11 mouse cellular contexts compared by ENCODE assay signal in the genomic region with DNA sequence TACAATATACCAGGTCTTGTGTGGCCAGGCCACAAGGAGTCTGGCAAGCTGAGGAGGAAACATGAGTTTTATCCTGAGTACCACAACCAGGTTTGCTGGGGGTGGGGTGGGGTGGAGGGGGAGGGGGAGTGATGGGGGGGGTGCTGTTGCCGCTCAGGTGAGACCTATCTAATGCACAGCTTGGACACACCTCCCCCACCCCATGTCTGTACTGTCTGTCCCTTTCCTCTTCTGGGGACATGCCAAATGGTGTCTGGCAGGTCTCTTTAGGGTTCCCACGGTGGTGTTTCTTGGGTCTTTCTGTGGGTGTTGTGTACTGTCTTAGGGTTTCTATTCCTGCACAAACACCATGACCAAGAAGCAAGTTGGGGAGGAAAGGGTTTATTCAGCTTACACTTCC. TPM values are rescaled to one million over a fixed set of nuclear protein-coding genes. Genes with fewer than 3 reads are reported as not detected.
DNase-seq lines count a peak whose midpoint lies in the region; ATAC-seq lines count a peak whose summit lies in the region.
"Had no signal": no experiment of that assay in that cellular context is flagged by ENCODE, and none has a peak within 500 bp of the region (broad histone marks: within the 10 kb centered on the region; RNA-seq: fewer than 3 reads in every experiment).

No protein-coding gene starts in this region.

- H3K27ac ChIP-seq in forebrain, embryonic 14.5 days (ENCODE audit: low read depth, low read length): peak overlapping the region; percentile 30; the same call in 1 of the 2 replicates
- H3K27ac ChIP-seq in forebrain, embryonic 11.5 days (ENCODE audit: low read depth, low read length): no peak overlapping the region
- peak overlapping the region; percentile 99 for H3K27ac ChIP-seq in liver, embryonic 12.5 days
- no peak overlapping the region for H3K27ac ChIP-seq in liver, embryonic 11.5 days (ENCODE audit: low read depth, low read length)
- H3K27ac ChIP-seq in hindbrain, embryonic 15.5 days (replicated peaks): peak overlapping the region; percentile 62; the same call in 1 of the 2 replicates
- peak overlapping the region; percentile 37; the same call in 1 of the 2 replicates for H3K27ac ChIP-seq in neural tube, embryonic 15.5 days (replicated peaks)
- H3K27ac ChIP-seq: heart, adult 2 months; lung, embryonic 15.5 days had no signal

- DNase-seq in forebrain, embryonic 14.5 days (ENCODE audit: low spot score): no peak
- DNase-seq in forebrain, embryonic 11.5 days (ENCODE audit: low spot score): no peak
- no peak for DNase-seq in liver, embryonic 11.5 days (ENCODE audit: low spot score)
- DNase-seq in right cerebral cortex, postnatal 25 days: no peak
- DNase-seq: thymus, adult 18-20 months had no signal

- H3K4me2 ChIP-seq in forebrain, embryonic 14.5 days (ENCODE audit: low read length): no peak overlapping the region
- H3K4me2 ChIP-seq in forebrain, embryonic 11.5 days (ENCODE audit: low read depth, low read length, severe bottlenecking): no peak overlapping the region
- H3K4me2 ChIP-seq in liver, embryonic 12.5 days: peak overlapping the region; percentile 89; the same call in 1 of the 2 replicates
- no peak overlapping the region for H3K4me2 ChIP-seq in liver, embryonic 11.5 days
- no peak overlapping the region for H3K4me2 ChIP-seq in hindbrain, embryonic 15.5 days
- H3K4me2 ChIP-seq in neural tube, embryonic 15.5 days: no peak overlapping the region
- H3K4me2 ChIP-seq: lung, embryonic 15.5 days had no signal

- peaks cover 35% of the 10 kb centered on the region for H3K4me1 ChIP-seq in forebrain, embryonic 14.5 days (ENCODE audit: control insufficient read depth, insufficient read depth, low read length)
- peaks cover 6% of the 10 kb centered on the region; the same call in 1 of the 2 replicates for H3K4me1 ChIP-seq in forebrain, embryonic 11.5 days (replicated peaks; ENCODE audit: control insufficient read depth, insufficient read depth, low read length)
- H3K4me1 ChIP-seq in liver, embryonic 12.5 days: peaks cover 97% of the 10 kb centered on the region
- peaks cover 75% of the 10 kb centered on the region for H3K4me1 ChIP-seq in liver, embryonic 11.5 days (replicated peaks; ENCODE audit: control insufficient read depth, insufficient read depth, low read length)
- H3K4me1 ChIP-seq in hindbrain, embryonic 15.5 days (replicated peaks): peaks cover 61% of the 10 kb centered on the region
- peaks cover 69% of the 10 kb centered on the region for H3K4me1 ChIP-seq in neural tube, embryonic 15.5 days

- no peak for ATAC-seq in forebrain, embryonic 14.5 days
- ATAC-seq in forebrain, embryonic 11.5 days (replicated peaks; ENCODE audit: low FRiP score): no peak
- no peak for ATAC-seq in liver, embryonic 12.5 days
- ATAC-seq in liver, embryonic 11.5 days (replicated peaks; ENCODE audit: low FRiP score): no peak
- ATAC-seq in hindbrain, embryonic 15.5 days (ENCODE audit: low FRiP score, low read depth): no peak
- ATAC-seq in neural tube, embryonic 15.5 days (ENCODE audit: low FRiP score): no peak

- no peaks in the 10 kb centered on the region for H3K27me3 ChIP-seq in forebrain, embryonic 14.5 days (replicated peaks; ENCODE audit: control insufficient read depth, insufficient read depth, low read length)
- no peaks in the 10 kb centered on the region for H3K27me3 ChIP-seq in forebrain, embryonic 11.5 days (ENCODE audit: control insufficient read depth, insufficient read depth, low read length)
- no peaks in the 10 kb centered on the region for H3K27me3 ChIP-seq in liver, embryonic 12.5 days (replicated peaks)
- H3K27me3 ChIP-seq in liver, embryonic 11.5 days (replicated peaks; ENCODE audit: control insufficient read depth, insufficient read depth, low read length): no peaks in the 10 kb centered on the region
- no peaks in the 10 kb centered on the region for H3K27me3 ChIP-seq in hindbrain, embryonic 15.5 days
- no peaks in the 10 kb centered on the region for H3K27me3 ChIP-seq in neural tube, embryonic 15.5 days (replicated peaks)
- H3K27me3 ChIP-seq: lung, embryonic 15.5 days had no signal

- WGBS in forebrain, embryonic 14.5 days: 73% methylated on average over 2 of the region's 2 CpGs
- WGBS in forebrain, embryonic 11.5 days: 89% methylated on average over 2 of the region's 2 CpGs
- 74% methylated on average over 2 of the region's 2 CpGs for WGBS in liver, embryonic 12.5 days (ENCODE audit: insufficient replicate concordance)
- 74% methylated on average over 2 of the region's 2 CpGs for WGBS in liver, embryonic 11.5 days
- WGBS in hindbrain, embryonic 15.5 days: 79% methylated on average over 2 of the region's 2 CpGs
- 73% methylated on average over 2 of the region's 2 CpGs for WGBS in neural tube, embryonic 15.5 days

- no peak overlapping the region for H3K9ac ChIP-seq in forebrain, embryonic 14.5 days (ENCODE audit: low read length)
- H3K9ac ChIP-seq in forebrain, embryonic 11.5 days (ENCODE audit: low read length): no peak overlapping the region
- H3K9ac ChIP-seq in liver, embryonic 12.5 days: 0 out of 2 replicates have a peak overlapping the region, but pooled peaks have one; percentile 71
- H3K9ac ChIP-seq in liver, embryonic 11.5 days (ENCODE audit: low read depth, low read length): no peak overlapping the region
- H3K9ac ChIP-seq in hindbrain, embryonic 15.5 days: no peak overlapping the region
- no peak overlapping the region for H3K9ac ChIP-seq in neural tube, embryonic 15.5 days (replicated peaks)
- H3K9ac ChIP-seq: lung, embryonic 15.5 days had no signal

- H3K4me3 ChIP-seq in forebrain, embryonic 14.5 days (ENCODE audit: low read depth, low read length): no peak overlapping the region
- no peak overlapping the region for H3K4me3 ChIP-seq in forebrain, embryonic 11.5 days (ENCODE audit: low read depth, low read length)
- no peak overlapping the region for H3K4me3 ChIP-seq in liver, embryonic 12.5 days
- no peak overlapping the region for H3K4me3 ChIP-seq in liver, embryonic 11.5 days (ENCODE audit: low read depth, low read length)
- no peak overlapping the region for H3K4me3 ChIP-seq in hindbrain, embryonic 15.5 days
- H3K4me3 ChIP-seq in neural tube, embryonic 15.5 days (replicated peaks): no peak overlapping the region
- H3K4me3 ChIP-seq: erythroblast, embryonic 14.5 days; heart, adult 2 months; lung, embryonic 15.5 days had no signal

- peaks cover 2% of the 10 kb centered on the region; the same call in 1 of the 2 replicates for H3K36me3 ChIP-seq in forebrain, embryonic 14.5 days (ENCODE audit: control insufficient read depth, insufficient read depth, low read length)
- no peaks in the 10 kb centered on the region for H3K36me3 ChIP-seq in forebrain, embryonic 11.5 days (ENCODE audit: control insufficient read depth, insufficient read depth, low read length)
- peaks cover 31% of the 10 kb centered on the region for H3K36me3 ChIP-seq in liver, embryonic 12.5 days
- no peaks in the 10 kb centered on the region for H3K36me3 ChIP-seq in liver, embryonic 11.5 days (ENCODE audit: control insufficient read depth, insufficient read depth, low read length)
- H3K36me3 ChIP-seq in hindbrain, embryonic 15.5 days: no peaks in the 10 kb centered on the region
- peaks cover 4% of the 10 kb centered on the region; the same call in 1 of the 2 replicates for H3K36me3 ChIP-seq in neural tube, embryonic 15.5 days
- H3K36me3 ChIP-seq: lung, embryonic 15.5 days had no signal

- no peaks in the 10 kb centered on the region for H3K9me3 ChIP-seq in forebrain, embryonic 14.5 days (replicated peaks; ENCODE audit: control insufficient read depth, low read length)
- H3K9me3 ChIP-seq in forebrain, embryonic 11.5 days (ENCODE audit: control insufficient read depth, low read length): no peaks in the 10 kb centered on the region
- H3K9me3 ChIP-seq in liver, embryonic 12.5 days (replicated peaks): no peaks in the 10 kb centered on the region
- H3K9me3 ChIP-seq in liver, embryonic 11.5 days (ENCODE audit: control insufficient read depth, low read length): no peaks in the 10 kb centered on the region
- H3K9me3 ChIP-seq in hindbrain, embryonic 15.5 days: no peaks in the 10 kb centered on the region
- no peaks in the 10 kb centered on the region for H3K9me3 ChIP-seq in neural tube, embryonic 15.5 days (replicated peaks)
- H3K9me3 ChIP-seq: lung, embryonic 15.5 days had no signal

RNA-seq across cellular contexts. Expression of a gene that starts 4.5 kb away (rescaled TPM):
- polyA plus RNA-seq in forebrain, embryonic 14.5 days (2014; fragmentation: Nextera tagmentation; extraction: Ambion mirVana): 24.5 and 26.1 TPM in 2 replicates
- 12.5 and 14.5 TPM in 2 replicates for polyA plus RNA-seq in forebrain, embryonic 11.5 days (2014; fragmentation: Nextera tagmentation; extraction: Ambion mirVana)
- polyA plus RNA-seq in liver, embryonic 12.5 days (2016; fragmentation: Nextera tagmentation; extraction: Ambion mirVana): 6.0 and 7.5 TPM in 2 replicates
- polyA plus RNA-seq in liver, embryonic 11.5 days (2014; fragmentation: Nextera tagmentation; extraction: Ambion mirVana): 7.1 and 7.2 TPM in 2 replicates
- 43.4 and 44.4 TPM in 2 replicates for polyA plus RNA-seq in hindbrain, embryonic 15.5 days (2015; fragmentation: Nextera tagmentation; extraction: Ambion mirVana)
- 41.7 and 51.5 TPM in 2 replicates for polyA plus RNA-seq in neural tube, embryonic 15.5 days (2015; fragmentation: Nextera tagmentation; extraction: Ambion mirVana)

RNA-seq across cellular contexts. Expression of a gene that starts 44.3 kb away (rescaled TPM):
- 13.9 and 15.6 TPM in 2 replicates for polyA plus RNA-seq in forebrain, embryonic 14.5 days (2014; fragmentation: Nextera tagmentation; extraction: Ambion mirVana)
- 31.9 and 37.4 TPM in 2 replicates for polyA plus RNA-seq in forebrain, embryonic 11.5 days (2014; fragmentation: Nextera tagmentation; extraction: Ambion mirVana)
- 54.0 and 55.6 TPM in 2 replicates for polyA plus RNA-seq in liver, embryonic 12.5 days (2016; fragmentation: Nextera tagmentation; extraction: Ambion mirVana)
- 53.5 and 58.3 TPM in 2 replicates for polyA plus RNA-seq in liver, embryonic 11.5 days (2014; fragmentation: Nextera tagmentation; extraction: Ambion mirVana)
- polyA plus RNA-seq in hindbrain, embryonic 15.5 days (2015; fragmentation: Nextera tagmentation; extraction: Ambion mirVana): 17.0 and 21.2 TPM in 2 replicates
- 15.4 and 18.4 TPM in 2 replicates for polyA plus RNA-seq in neural tube, embryonic 15.5 days (2015; fragmentation: Nextera tagmentation; extraction: Ambion mirVana)

RNA-seq across cellular contexts. Expression of a gene that starts 51.3 kb away (rescaled TPM):
- polyA plus RNA-seq in forebrain, embryonic 14.5 days (2014; fragmentation: Nextera tagmentation; extraction: Ambion mirVana): 7.3 and 12.8 TPM in 2 replicates
- polyA plus RNA-seq in forebrain, embryonic 11.5 days (2014; fragmentation: Nextera tagmentation; extraction: Ambion mirVana): 38.9 and 42.4 TPM in 2 replicates
- polyA plus RNA-seq in liver, embryonic 12.5 days (2016; fragmentation: Nextera tagmentation; extraction: Ambion mirVana): 15.9 and 17.0 TPM in 2 replicates
- 33.3 and 36.3 TPM in 2 replicates for polyA plus RNA-seq in liver, embryonic 11.5 days (2014; fragmentation: Nextera tagmentation; extraction: Ambion mirVana)
- polyA plus RNA-seq in hindbrain, embryonic 15.5 days (2015; fragmentation: Nextera tagmentation; extraction: Ambion mirVana): 28.7 and 29.0 TPM in 2 replicates
- 33.7 and 47.7 TPM in 2 replicates for polyA plus RNA-seq in neural tube, embryonic 15.5 days (2015; fragmentation: Nextera tagmentation; extraction: Ambion mirVana)

Comparison
In these comparisons a context has a peak if more than half of its experiments do, and no peak if none do; other contexts are left out.
1. H3K27ac ChIP-seq: peak in forebrain, embryonic 14.5 days (single experiment), liver, embryonic 12.5 days (single experiment), hindbrain, embryonic 15.5 days (single experiment) and neural tube, embryonic 15.5 days (single experiment); none in forebrain, embryonic 11.5 days (single experiment) and liver, embryonic 11.5 days (single experiment).